Mouse (Mus musculus) hindbrain, postnatal 0 days (tissue): ENCODE measurements around the gene Hsd17b14. TPM values are rescaled to one million over a fixed set of nuclear protein-coding genes. Genes with fewer than 3 reads are reported as not detected.
"Not testable (repeated sequence)": the region's sequence is repeated elsewhere in the genome, so short reads cannot be mapped to it uniquely, and the experiment has no call there.

Source experiments
- ATAC-seq: fragments of 200-750 bp; cut with Nextera tagmentation; 2 replicates; pipeline ENCODE4 v1.8.0; 2017; ENCODE audit warnings: mild to moderate bottlenecking, moderate TSS enrichment, moderate library complexity
- DNase-seq: peaks from one replicate; pipeline ENCODE4 v3.0.0-alpha.2; 2015; ENCODE audit warnings: low spot score
- H3K27ac ChIP-seq: fragments of 300-500 bp; sonication (generic); 2 replicates; pipeline ENCODE4 v1.5.1; 2014; ENCODE audit warnings: mild to moderate bottlenecking
- H3K27me3 ChIP-seq: fragments of 300-500 bp; sonication (generic); 2 replicates; pipeline ENCODE4 v1.6.1; 2014; ENCODE audit warnings: low read length, mixed read lengths; ENCODE audit not compliant: insufficient read depth
- H3K36me3 ChIP-seq: fragments of 300-500 bp; sonication (generic); 2 replicates; pipeline ENCODE4 v1.6.1; 2014; ENCODE audit warnings: low read length, mixed read lengths; ENCODE audit not compliant: insufficient read depth
- H3K4me1 ChIP-seq: fragments of 300-500 bp; sonication (generic); 2 replicates; pipeline ENCODE4 v1.6.1; 2014; ENCODE audit warnings: antibody characterized with exemption, low read length, mixed read lengths; ENCODE audit not compliant: insufficient read depth
- H3K4me2 ChIP-seq: fragments of 300-500 bp; sonication (generic); 2 replicates; pipeline ENCODE4 v1.6.1; 2014; ENCODE audit warnings: low read depth, mild to moderate bottlenecking, low read length, moderate library complexity, mixed read lengths
- H3K4me3 ChIP-seq: fragments of 300-500 bp; sonication (generic); 2 replicates; pipeline ENCODE4 v1.5.1; 2014; ENCODE audit warnings: low read length
- H3K9ac ChIP-seq: fragments of 300-500 bp; sonication (generic); replicated peaks from 2 replicates; pipeline ENCODE4 v1.6.1; 2014; ENCODE audit warnings: mild to moderate bottlenecking, low read length, moderate library complexity, mixed read lengths
- H3K9me3 ChIP-seq: fragments of 300-500 bp; sonication (generic); 2 replicates; pipeline ENCODE4 v1.6.1; 2016; ENCODE audit warnings: low read length, mixed read lengths
- CTCF ChIP-seq: IDR thresholded peaks from 2 replicates; pipeline ENCODE4 v1.5.1; 2016; ENCODE audit warnings: antibody characterized with exemption, control low read depth, low read depth
- WGBS: fragments of 180-500 bp; shearing (Covaris S2); extraction: QIAGEN DNeasy Blood & Tissue Kit; methylation state at CpG from one replicate; pipeline ENCODE4 v1.1.7; 2014; 5-methylcytosine and 5-hydroxymethylcytosine counted together
- polyA plus RNA-seq: library from polyadenylated mRNA; unstranded; fragments of >200 nt; fragmentation: Nextera tagmentation; extraction: Ambion mirVana; gene quantifications from 2 replicates; pipeline ENCODE4 v1.2.1, GENCODE M21; 2015
- total RNA-seq: library from RNA; depleted of rRNA; stranded (reverse); fragments of >200 nt; gene quantifications from 2 replicates; pipeline ENCODE4 v1.2.3, GENCODE M21; 2014

Hsd17b14 gene
- total and polyA plus RNA-seq, 2 experiments from 2014 or later = 0.89 TPM; not detected in 1

GRCm38 (mm10) chr7:45515436-45515835 lies 39.3 kb upstream of the Hsd17b14 start:
- WGBS = 28% methylated on average over 16 of the region's 16 CpGs
- Histone ChIP-seq H3K9me3 (no peaks in the 10 kb centered on the region), H3K9ac (no peak overlapping the region), H3K27ac (no peak overlapping the region), H3K4me3 (no peak overlapping the region), H3K4me2 (no peak overlapping the region), H3K4me1 (no peaks in the 10 kb centered on the region), H3K27me3 (no peaks in the 10 kb centered on the region), H3K36me3 (no peaks in the 10 kb centered on the region)
- no peak for DNase-seq
- ATAC-seq = peak; percentile 30; the same call in 1 of the 2 replicates
- no peak for TF ChIP-seq CTCF

DNA sequence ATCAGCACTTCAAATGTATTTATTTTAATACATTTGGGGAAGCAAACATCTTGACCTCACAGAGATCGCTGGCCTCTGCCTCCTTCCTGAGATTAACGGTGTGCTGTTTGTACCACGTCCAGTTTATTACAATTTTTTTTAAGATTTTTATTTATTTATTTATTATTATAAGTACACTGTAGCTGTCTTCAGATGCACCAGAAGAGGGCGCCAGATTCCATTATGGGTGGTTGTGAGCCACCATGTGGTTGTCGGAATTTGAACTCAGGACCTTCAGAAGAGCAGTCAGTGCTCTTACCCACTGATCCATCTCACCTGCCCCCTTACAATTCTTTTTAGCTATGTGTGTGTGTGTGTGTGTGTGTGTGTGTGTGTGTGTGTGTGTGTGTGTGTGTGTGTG lies 37.8 kb upstream of the Hsd17b14 start:
- not testable (repeated sequence) for H3K4me2 ChIP-seq, H3K36me3 ChIP-seq, H3K27ac ChIP-seq, DNase-seq, ATAC-seq, H3K4me3 ChIP-seq, H3K27me3 ChIP-seq, H3K9ac ChIP-seq, H3K9me3 ChIP-seq, H3K4me1 ChIP-seq
- WGBS = 72% methylated on average over 5 of the region's 5 CpGs

DNA sequence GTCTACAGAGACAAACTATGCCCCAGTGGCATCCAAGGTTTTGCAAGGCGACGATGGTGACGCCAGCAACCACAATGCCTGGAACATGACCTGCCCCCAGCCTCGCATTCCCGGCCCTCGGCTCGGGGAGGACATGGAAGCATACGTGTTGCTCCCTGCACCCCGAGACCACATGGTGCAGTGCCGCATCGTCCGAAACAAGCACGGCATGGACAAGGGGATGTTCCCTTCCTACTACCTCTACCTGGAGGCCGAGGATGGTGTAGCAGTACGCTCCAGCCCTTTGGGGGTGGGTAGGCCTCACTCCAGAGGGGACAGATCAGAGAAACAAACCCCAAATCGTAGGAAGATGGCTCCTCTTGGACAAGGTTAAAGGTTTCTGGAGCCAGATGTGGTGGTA lies 36.1 kb upstream of the Hsd17b14 start:
- no peak overlapping the region for H3K27ac ChIP-seq

GRCm38 (mm10) chr7:45519345-45520120 lies 35.2 kb upstream of the Hsd17b14 start:
- Histone ChIP-seq H3K9me3 (no peaks in the 10 kb centered on the region), H3K27ac (no peak overlapping the region), H3K4me3 (no peak overlapping the region), H3K4me2 (no peak overlapping the region), H3K4me1 (0 out of 2 replicates have a peak, but pooled peaks cover under 1% of the 10 kb centered on the region), H3K9ac (no peak overlapping the region), H3K27me3 (no peaks in the 10 kb centered on the region), H3K36me3 (no peaks in the 10 kb centered on the region)
- 72% methylated on average over 8 of the region's 8 CpGs for WGBS
- ATAC-seq (no peak), DNase-seq (no peak)
- no peak for TF ChIP-seq CTCF

More for the DNA sequence above, 36.1 kb upstream of the Hsd17b14 start:
- ATAC-seq = no peak
- Histone ChIP-seq H3K9ac (no peak overlapping the region), H3K4me1 (no peaks in the 10 kb centered on the region), H3K36me3 (no peaks in the 10 kb centered on the region), H3K4me2 (no peak overlapping the region), H3K9me3 (no peaks in the 10 kb centered on the region), H3K27me3 (no peaks in the 10 kb centered on the region), H3K4me3 (no peak overlapping the region)
- WGBS = 92% methylated on average over 16 of the region's 16 CpGs
- no peak for TF ChIP-seq CTCF
- no peak for DNase-seq

GRCm38 (mm10) chr7:45520605-45521004 lies 34.1 kb upstream of the Hsd17b14 start:
- Histone ChIP-seq H3K9ac (no peak overlapping the region), H3K4me3 (no peak overlapping the region), H3K36me3 (no peaks in the 10 kb centered on the region), H3K4me1 (peaks cover 11% of the 10 kb centered on the region; the same call in 1 of the 2 replicates), H3K4me2 (no peak overlapping the region), H3K9me3 (no peaks in the 10 kb centered on the region), H3K27me3 (no peaks in the 10 kb centered on the region), H3K27ac (no peak overlapping the region)
- TF ChIP-seq CTCF = no peak
- ATAC-seq = no peak
- 91% methylated on average over 7 of the region's 7 CpGs for WGBS
- DNase-seq = no peak

DNA sequence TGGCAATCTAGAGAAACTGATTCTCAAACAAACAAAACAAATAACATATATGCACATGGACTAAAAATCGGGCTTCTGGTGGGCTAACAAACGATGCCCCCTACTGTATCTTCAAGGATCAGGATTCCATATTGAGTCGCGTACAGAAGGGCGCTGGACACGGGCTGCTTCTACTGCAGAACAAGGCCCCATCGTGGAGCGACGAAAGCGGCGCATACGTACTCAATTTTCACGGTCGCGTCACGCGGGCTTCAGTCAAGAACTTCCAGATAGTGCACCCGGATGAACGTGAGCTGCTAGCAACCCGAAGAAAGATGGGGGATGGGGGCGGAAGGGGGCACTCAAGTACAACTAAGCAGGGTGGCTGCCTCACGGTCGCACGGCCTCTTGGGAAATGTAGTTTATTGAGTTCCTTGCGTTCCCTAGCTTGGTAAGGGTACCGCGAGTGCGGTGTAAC lies 32.9 kb upstream of the Hsd17b14 start:
- ATAC-seq (peak; percentile 71), DNase-seq (peak; percentile 96)
- Histone ChIP-seq H3K4me3 (peak overlapping the region; percentile 47), H3K27ac (peak overlapping the region; percentile 81), H3K4me2 (peak overlapping the region; percentile 61), H3K27me3 (no peaks in the 10 kb centered on the region), H3K4me1 (peaks cover 11% of the 10 kb centered on the region; the same call in 1 of the 2 replicates), H3K9ac (peak overlapping the region; percentile 58), H3K36me3 (no peaks in the 10 kb centered on the region), H3K9me3 (no peaks in the 10 kb centered on the region)
- peak; percentile 55 for TF ChIP-seq CTCF
- WGBS = under 1% methylated on average over 28 of the region's 28 CpGs

DNA sequence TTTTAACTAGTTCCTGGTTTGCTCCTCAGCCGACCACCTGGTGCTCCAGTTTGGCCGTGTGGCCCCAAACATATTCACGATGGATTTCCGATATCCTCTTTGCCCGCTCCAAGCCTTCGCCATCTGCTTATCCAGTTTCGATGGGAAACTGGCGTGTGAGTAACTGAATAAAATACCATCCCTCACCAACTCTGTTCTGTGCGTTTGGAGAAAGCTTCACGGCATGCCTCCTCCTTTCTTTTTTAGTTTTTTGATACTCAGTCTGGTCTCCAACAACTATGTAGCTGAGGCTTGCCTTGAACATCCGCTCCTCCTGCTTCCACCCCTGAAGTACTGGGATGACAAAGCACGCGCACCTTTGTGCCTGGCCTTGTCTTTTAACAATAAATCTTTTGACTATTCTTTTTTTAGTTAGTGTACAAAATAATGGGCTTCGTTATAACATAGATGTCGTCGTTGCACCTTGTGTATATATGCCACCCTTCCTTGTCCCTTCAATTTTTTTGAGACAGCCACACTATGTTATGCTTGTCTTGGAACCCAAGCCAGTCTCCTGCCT lies 32.4 kb upstream of the Hsd17b14 start:
- H3K27ac ChIP-seq = no peak overlapping the region
- H3K9ac ChIP-seq = no peak overlapping the region; the same call in 1 of the 2 replicates
- H3K27me3 ChIP-seq = no peaks in the 10 kb centered on the region

More for the DNA sequence above, 32.4 kb upstream of the Hsd17b14 start:
- ATAC-seq (no peak), DNase-seq (no peak)
- Histone ChIP-seq H3K4me2 (peak overlapping the region; percentile 61), H3K4me3 (peak overlapping the region; percentile 47), H3K36me3 (no peaks in the 10 kb centered on the region), H3K9me3 (no peaks in the 10 kb centered on the region), H3K4me1 (peaks cover 11% of the 10 kb centered on the region; the same call in 1 of the 2 replicates)
- TF ChIP-seq CTCF = no peak
- whole genome bisulfite sequencing = 51% methylated on average over 16 of the region's 16 CpGs
